Mouse (Mus musculus) liver, embryonic 12.5 days (tissue): ENCODE data around the gene Fam155a. TPM values are rescaled to one million over a fixed set of nuclear protein-coding genes. Genes with fewer than 3 reads are reported as not detected.
"Not testable (repeated sequence)": the region's sequence is repeated elsewhere in the genome, so short reads cannot be mapped to it uniquely, and the experiment has no call there.

Experiments
- ATAC-seq: fragments of 200-750 bp; cut with Nextera tagmentation; 2 replicates; pipeline ENCODE4 v1.8.0; 2017; ENCODE audit warnings: moderate number of reproducible peaks, mild to moderate bottlenecking, moderate library complexity
- H3K27ac ChIP-seq: fragments of 300-500 bp; sonication (generic); 2 replicates; pipeline ENCODE4 v1.5.1; 2016; ENCODE audit warnings: mild to moderate bottlenecking
- H3K27me3 ChIP-seq: fragments of 300-500 bp; sonication (generic); replicated peaks from 2 replicates; pipeline ENCODE4 v1.6.1; 2016; ENCODE audit warnings: mild to moderate bottlenecking, moderate library complexity
- H3K36me3 ChIP-seq: fragments of 300-500 bp; sonication (generic); 2 replicates; pipeline ENCODE4 v1.6.1; 2016; ENCODE audit warnings: mild to moderate bottlenecking, moderate library complexity
- H3K4me1 ChIP-seq: fragments of 300-500 bp; sonication (generic); 2 replicates; pipeline ENCODE4 v1.6.1; 2016
- H3K4me2 ChIP-seq: fragments of 300-500 bp; sonication (generic); 2 replicates; pipeline ENCODE4 v1.6.1; 2016; ENCODE audit warnings: mild to moderate bottlenecking, moderate library complexity
- H3K4me3 ChIP-seq: fragments of 300-500 bp; sonication (generic); 2 replicates; pipeline ENCODE4 v1.5.1; 2016; ENCODE audit warnings: mild to moderate bottlenecking, moderate library complexity
- H3K9ac ChIP-seq: fragments of 300-500 bp; sonication (generic); 2 replicates; pipeline ENCODE4 v1.6.1; 2016; ENCODE audit warnings: mild to moderate bottlenecking, moderate library complexity
- H3K9me3 ChIP-seq: fragments of 300-500 bp; sonication (generic); replicated peaks from 2 replicates; pipeline ENCODE4 v1.6.1; 2016; ENCODE audit warnings: mild to moderate bottlenecking, moderate library complexity
- WGBS: fragments of 180-500 bp; shearing (Covaris S2); methylation state at CpG from one replicate; pipeline ENCODE4 v1.1.7; 2016; ENCODE audit not compliant: insufficient replicate concordance; 5-methylcytosine and 5-hydroxymethylcytosine counted together
- polyA plus RNA-seq: library from polyadenylated mRNA; unstranded; fragments of >200 nt; fragmentation: Nextera tagmentation; extraction: Ambion mirVana; gene quantifications from 2 replicates; pipeline ENCODE4 v1.2.1, GENCODE M21; 2016

The Fam155a gene
- polyA plus RNA-seq, 1 experiment from 2014 or later, result 0.12 TPM

DNA sequence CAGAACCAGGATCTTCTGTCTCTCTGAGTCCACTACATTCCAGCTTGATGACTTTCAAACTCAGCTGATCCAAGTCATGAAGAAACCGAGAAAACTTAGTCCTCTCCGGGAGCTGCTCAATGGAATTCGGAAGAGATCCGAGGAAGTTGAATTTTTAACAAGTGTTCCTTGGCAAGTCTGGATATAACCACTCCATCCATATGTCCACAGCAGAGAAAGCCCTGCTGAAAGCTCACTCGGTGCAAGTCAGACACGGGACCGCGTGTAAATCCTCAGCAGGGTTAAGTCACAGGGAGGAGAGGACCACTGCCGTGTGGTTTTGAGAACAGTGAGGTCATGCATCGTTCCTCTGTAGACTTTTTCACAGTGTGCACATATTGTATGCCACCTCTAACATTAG is 5.9 kb upstream of the Fam155a start:
- no peaks in the 10 kb centered on the region for H3K36me3 ChIP-seq
- ATAC-seq, result no peak
- WGBS, result 74% methylated on average over 10 of the region's 10 CpGs

DNA sequence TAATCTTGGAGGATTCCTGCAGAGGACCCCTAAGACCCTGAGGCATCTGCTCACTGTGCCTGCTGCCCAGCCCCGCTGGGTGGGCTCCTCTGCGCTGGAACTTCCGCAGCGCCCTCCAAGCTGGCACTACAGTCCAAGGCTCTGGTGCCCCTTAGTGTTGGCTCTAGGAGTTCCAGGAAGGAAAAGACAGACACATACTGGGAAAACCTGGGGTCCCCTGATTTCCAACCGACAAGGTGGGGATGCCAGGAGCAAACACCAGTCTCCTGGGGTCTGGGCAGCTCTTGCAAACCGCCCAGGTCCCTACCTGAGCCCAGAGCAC is 1.5 kb upstream of the Fam155a start:
- Histone ChIP-seq H3K9ac (no peak overlapping the region), H3K36me3 (no peaks in the 10 kb centered on the region), H3K4me2 (0 out of 2 replicates have a peak overlapping the region, but pooled peaks have one; percentile 62), H3K9me3 (no peaks in the 10 kb centered on the region), H3K27ac (no peak overlapping the region), H3K4me1 (no peaks in the 10 kb centered on the region), H3K4me3 (no peak overlapping the region), H3K27me3 (peaks cover 50% of the 10 kb centered on the region)
- ATAC-seq, result no peak
- 11% methylated on average over 6 of the region's 6 CpGs for WGBS

More for the DNA sequence above, 5.9 kb upstream of the Fam155a start:
- H3K9ac ChIP-seq, result no peak overlapping the region
- peaks cover 24% of the 10 kb centered on the region for H3K27me3 ChIP-seq
- no peaks in the 10 kb centered on the region for H3K9me3 ChIP-seq
- no peaks in the 10 kb centered on the region for H3K4me1 ChIP-seq
- H3K27ac ChIP-seq, result no peak overlapping the region
- no peak overlapping the region for H3K4me2 ChIP-seq
- H3K4me3 ChIP-seq, result no peak overlapping the region

DNA sequence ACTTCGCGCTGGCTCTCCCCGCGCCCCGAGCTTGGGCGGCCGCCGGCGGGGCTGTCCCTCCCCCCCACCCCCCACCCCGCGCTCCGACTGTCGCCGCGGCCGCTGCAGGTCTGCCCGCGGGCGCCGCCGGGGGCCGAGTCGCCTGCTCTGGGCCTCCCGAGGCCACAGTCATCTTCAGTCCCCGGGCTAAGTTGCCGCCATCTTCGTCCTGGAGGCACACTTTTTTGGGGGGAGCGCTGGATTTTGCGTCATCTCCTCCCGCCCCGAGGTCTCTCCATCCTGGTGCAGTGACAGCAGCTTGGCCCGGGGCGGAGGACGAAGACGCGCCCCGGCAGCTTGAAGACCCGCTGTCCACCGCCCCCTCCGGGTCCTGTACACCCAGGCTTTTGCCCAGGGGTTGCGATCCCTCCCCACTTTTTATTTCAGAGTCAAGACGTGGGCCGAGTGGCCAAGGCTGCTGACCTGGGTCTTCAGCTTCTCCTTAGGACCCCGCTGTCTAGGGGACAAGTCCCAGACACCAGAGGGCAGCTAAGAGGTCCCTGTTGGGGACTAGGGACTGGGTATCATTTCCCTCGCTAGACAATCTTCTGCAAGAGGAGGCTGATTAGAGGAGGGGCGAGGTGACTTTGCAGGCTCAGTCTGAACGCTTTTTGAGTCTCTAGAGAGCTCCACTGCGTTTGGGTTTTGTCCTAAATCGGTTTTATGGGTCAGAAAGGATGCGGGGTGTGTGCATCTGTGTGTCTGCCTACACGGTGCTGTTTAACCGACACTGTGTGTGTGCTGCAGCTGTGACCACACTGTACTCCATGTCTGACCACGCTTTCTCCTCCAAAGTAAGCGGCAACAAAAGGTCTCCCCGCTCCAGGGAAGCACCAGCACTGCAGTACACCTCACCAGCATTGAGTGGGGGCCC is 901 bp upstream of the Fam155a start:
- H3K9me3 ChIP-seq, result no peaks in the 10 kb centered on the region
- H3K27ac ChIP-seq, result no peak overlapping the region
- 4% methylated on average over 49 of the region's 55 CpGs for WGBS
- no peak for ATAC-seq
- H3K36me3 ChIP-seq, result no peaks in the 10 kb centered on the region
- no peaks in the 10 kb centered on the region for H3K4me1 ChIP-seq
- H3K9ac ChIP-seq, result no peak overlapping the region
- H3K27me3 ChIP-seq, result peaks cover 50% of the 10 kb centered on the region
- H3K4me2 ChIP-seq, result peak overlapping the region; percentile 62
- H3K4me3 ChIP-seq, result peak overlapping the region; percentile 43

DNA sequence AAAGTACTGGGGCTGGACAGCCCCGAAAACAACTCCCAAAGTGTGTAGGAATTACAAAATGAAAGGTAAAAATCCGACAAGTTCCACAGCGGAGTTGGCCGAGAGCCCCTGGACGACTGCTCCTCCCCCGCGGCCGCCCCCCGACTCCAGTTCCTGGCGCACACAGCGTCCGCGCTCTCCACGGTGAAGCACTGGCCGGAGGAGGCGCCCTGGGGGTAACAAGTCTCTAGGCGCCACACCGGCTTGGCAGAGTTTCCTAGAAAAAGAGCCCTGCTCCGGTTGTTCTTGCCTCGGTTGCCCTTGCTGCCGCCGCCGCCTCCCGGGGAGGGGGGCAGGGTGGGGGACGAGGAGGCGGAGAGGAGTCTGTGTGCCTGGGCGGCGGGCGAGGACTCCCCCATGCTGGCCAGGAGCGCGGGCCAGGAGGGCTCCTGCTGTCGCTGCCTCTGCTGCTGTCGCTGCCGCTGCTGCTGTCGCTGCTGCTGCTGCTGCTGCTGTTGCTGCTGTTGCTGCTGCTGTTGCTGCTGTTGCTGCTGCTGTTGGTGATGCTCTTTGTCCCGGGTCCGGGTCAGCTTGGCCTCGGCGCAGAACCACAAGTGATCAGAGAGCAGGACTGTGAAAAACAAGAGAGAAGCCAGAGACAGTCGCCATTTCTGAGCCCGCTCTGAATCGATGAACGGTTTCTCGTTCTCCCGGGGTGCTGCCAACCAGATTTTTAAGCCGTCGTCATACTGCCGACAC is 531 bp downstream of the Fam155a start:
- peak overlapping the region; percentile 62 for H3K4me2 ChIP-seq
- peak overlapping the region; percentile 43 for H3K4me3 ChIP-seq
- H3K27me3 ChIP-seq, result peaks cover 50% of the 10 kb centered on the region
- H3K9ac ChIP-seq, result no peak overlapping the region
- H3K4me1 ChIP-seq, result no peaks in the 10 kb centered on the region
- WGBS, result 5% methylated on average over 48 of the region's 48 CpGs
- no peaks in the 10 kb centered on the region for H3K9me3 ChIP-seq
- H3K36me3 ChIP-seq, result no peaks in the 10 kb centered on the region
- no peak overlapping the region for H3K27ac ChIP-seq
- ATAC-seq, result no peak

DNA sequence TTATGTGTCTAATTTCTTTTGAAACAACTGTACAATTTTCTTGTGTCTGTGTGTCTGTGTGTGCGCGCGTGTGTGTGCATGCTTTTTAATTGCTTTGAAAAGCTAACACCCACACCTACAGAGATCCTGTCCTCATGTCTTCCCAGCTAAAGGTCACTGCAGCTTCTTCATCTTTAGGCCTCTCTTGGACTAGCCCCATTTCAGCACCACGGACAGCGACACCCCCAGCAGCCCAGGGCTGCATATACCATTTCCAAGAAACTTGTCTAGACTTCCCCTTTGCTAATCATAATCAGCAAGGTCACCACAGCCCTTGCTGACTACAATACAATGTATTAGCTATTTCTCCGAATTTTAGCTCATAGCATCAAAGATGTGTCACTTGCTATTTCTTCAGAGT is 1.9 kb downstream of the Fam155a start:
- Histone ChIP-seq H3K9ac (no peak overlapping the region), H3K4me3 (no peak overlapping the region), H3K36me3 (no peaks in the 10 kb centered on the region), H3K9me3 (no peaks in the 10 kb centered on the region), H3K27me3 (peaks cover 45% of the 10 kb centered on the region), H3K27ac (no peak overlapping the region), H3K4me2 (no peak overlapping the region), H3K4me1 (no peaks in the 10 kb centered on the region)
- WGBS, result 22% methylated on average over 6 of the region's 6 CpGs
- ATAC-seq, result no peak

DNA sequence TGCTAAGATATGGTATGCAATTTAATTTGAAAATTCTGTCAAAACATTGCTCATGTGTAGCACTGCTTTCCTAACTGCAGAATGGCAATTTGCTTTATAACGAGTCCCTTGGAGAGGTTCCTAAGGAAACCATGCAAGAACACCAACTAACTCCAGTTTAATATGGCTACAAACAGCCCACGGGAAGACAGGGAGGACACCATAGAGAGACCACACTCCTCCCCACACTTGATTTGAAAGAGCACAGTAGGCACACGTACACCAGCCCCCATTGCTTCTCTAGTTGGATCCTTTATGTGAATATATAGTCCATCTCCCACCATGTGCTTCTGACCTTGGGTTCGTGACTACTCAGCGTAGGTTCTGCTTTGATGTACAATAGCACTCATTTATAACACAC is 35.8 kb downstream of the Fam155a start:
- no peak for ATAC-seq
- 58% methylated on average over 5 of the region's 5 CpGs for WGBS
- Histone ChIP-seq H3K27me3 (no peaks in the 10 kb centered on the region), H3K4me1 (no peaks in the 10 kb centered on the region), H3K4me2 (no peak overlapping the region), H3K36me3 (no peaks in the 10 kb centered on the region), H3K9me3 (no peaks in the 10 kb centered on the region), H3K4me3 (no peak overlapping the region), H3K9ac (no peak overlapping the region), H3K27ac (no peak overlapping the region)

DNA sequence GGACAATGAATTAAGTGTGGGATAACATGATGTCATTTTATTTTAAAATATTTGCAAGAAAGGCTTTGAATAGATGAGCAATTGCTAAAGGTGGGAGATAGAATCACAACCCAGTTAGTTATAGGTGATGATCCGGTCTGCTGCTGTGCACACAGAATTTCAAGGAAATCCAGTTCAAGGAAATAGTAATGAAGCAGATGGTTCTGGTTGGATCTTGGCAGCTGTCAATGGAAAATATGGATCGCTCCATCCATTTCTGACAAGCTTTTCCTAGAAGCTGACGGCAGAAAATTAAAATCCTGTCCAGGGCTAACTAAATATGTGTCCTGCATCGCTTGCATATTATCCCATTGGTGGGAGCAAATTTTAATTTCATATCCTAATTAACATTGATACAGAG is 61.2 kb downstream of the Fam155a start:
- Histone ChIP-seq H3K27me3 (no peaks in the 10 kb centered on the region), H3K27ac (no peak overlapping the region), H3K9ac (no peak overlapping the region), H3K4me3 (no peak overlapping the region), H3K9me3 (no peaks in the 10 kb centered on the region), H3K4me1 (no peaks in the 10 kb centered on the region), H3K4me2 (no peak overlapping the region), H3K36me3 (no peaks in the 10 kb centered on the region)
- WGBS, result 72% methylated on average over 4 of the region's 4 CpGs
- no peak for ATAC-seq

DNA sequence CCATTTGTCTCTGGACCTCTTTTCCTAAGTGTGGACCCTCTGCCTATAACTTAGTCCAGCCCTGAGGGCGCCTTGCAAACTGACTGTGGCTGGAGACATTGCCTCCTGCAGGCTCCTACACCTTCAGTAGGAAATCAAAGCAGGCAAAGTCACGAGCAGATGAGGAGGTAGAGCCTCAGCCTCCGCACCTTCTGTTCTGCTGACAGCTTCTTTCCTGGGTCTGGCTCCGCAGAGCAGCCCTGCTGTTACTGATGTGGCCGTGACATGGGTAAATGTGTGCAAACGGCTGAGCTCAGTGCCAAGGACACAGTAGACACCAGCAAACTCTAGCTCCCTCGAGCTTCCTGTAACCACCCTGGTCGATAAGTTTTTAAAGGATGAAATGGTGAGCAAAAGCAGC is 63.5 kb downstream of the Fam155a start:
- Histone ChIP-seq H3K27ac (no peak overlapping the region), H3K9me3 (no peaks in the 10 kb centered on the region), H3K9ac (no peak overlapping the region), H3K27me3 (no peaks in the 10 kb centered on the region), H3K4me2 (no peak overlapping the region), H3K4me3 (no peak overlapping the region), H3K36me3 (no peaks in the 10 kb centered on the region), H3K4me1 (no peaks in the 10 kb centered on the region)
- ATAC-seq, result no peak
- WGBS, result 61% methylated on average over 8 of the region's 8 CpGs

DNA sequence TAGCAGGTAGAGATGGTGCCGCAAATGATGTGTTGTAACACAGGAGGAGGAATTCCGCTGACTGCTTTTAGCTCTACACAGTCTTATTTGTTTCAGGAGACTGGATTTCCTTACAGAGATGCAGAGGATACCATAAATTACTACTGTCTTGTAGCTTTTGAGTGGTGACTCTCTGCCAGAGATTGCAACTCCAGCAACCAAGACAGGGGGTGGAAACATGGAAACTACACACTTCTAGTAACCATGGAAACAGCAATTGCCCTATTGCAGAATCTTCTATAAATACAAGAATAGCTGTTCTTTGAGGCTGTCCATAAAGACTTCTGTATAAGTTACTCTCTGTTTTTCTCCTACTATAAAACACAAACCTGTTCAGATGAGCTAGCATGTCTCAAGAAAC is 76.2 kb downstream of the Fam155a start:
- 73% methylated on average over 2 of the region's 2 CpGs for WGBS
- ATAC-seq, result no peak

DNA sequence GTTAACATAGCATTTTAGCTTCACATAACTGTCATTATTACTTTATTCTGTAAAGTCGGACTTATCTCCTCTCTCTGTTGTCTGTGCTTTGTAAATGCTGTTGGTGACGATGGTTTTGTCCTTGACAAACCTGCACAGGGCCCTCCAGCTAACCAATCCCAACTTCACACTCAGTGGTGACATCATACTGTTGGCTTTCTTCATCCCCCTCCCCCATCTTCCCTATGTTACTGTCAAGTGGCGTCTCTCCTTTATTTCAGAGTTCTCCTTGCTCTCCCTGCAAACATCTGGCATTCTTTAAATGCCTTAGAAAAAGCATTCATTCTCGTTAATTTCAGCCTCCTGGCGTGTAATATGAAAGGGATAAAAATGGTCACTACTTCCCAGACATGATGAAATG is 78.6 kb downstream of the Fam155a start:
- H3K4me3 ChIP-seq, result no peak overlapping the region
- H3K4me2 ChIP-seq, result no peak overlapping the region
- ATAC-seq, result no peak
- H3K4me1 ChIP-seq, result no peaks in the 10 kb centered on the region
- WGBS, result 44% methylated on average over 5 of the region's 5 CpGs
- H3K9me3 ChIP-seq, result no peaks in the 10 kb centered on the region
- no peak overlapping the region for H3K27ac ChIP-seq
- no peak overlapping the region for H3K9ac ChIP-seq
- H3K27me3 ChIP-seq, result no peaks in the 10 kb centered on the region
- no peaks in the 10 kb centered on the region for H3K36me3 ChIP-seq

More for the DNA sequence above, 76.2 kb downstream of the Fam155a start:
- Histone ChIP-seq H3K9me3 (no peaks in the 10 kb centered on the region), H3K4me1 (no peaks in the 10 kb centered on the region), H3K27me3 (no peaks in the 10 kb centered on the region), H3K36me3 (no peaks in the 10 kb centered on the region), H3K4me3 (no peak overlapping the region), H3K4me2 (no peak overlapping the region), H3K9ac (no peak overlapping the region), H3K27ac (no peak overlapping the region)

DNA sequence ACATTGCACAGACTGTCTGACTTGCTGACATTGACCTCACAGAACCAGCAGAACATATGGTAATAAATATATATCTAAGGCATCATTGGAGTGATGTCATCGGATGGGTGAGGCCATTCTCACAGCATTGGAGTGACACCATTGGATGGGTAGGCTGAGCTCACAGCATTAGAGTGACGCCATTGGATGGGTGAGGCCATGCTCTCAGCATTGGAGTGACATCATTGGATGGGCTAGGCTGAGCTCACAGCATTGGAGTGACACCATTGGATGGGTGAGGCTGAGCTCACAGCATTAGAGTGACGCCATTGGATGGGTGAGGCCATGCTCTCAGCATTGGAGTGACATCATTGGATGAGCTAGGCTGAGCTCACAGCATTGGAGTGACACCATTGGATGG is 110.9 kb downstream of the Fam155a start:
- not testable (repeated sequence) for H3K9ac ChIP-seq, H3K36me3 ChIP-seq, H3K4me1 ChIP-seq, H3K27ac ChIP-seq, H3K9me3 ChIP-seq, H3K27me3 ChIP-seq, H3K4me2 ChIP-seq, ATAC-seq, H3K4me3 ChIP-seq
- 51% methylated on average over 3 of the region's 3 CpGs for WGBS

DNA sequence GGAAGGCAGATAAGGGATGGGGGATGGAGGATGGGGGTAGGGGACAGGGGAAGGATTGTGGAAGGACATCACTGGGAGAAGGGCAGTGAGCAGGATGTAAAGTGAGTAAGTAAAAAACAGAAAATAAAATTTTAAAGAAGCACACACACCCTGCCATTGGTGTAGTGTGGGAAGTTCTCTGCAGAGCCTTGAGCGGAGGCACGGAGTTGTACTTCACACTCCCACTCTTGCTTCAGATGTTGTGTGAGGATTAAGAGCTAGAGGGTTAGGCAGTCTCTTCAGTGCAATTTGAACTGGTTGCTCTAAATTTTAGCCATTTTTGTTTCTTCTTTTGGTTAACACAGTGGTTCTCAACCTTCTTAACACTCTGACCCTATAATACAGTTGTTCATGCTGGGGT is 114.1 kb downstream of the Fam155a start:
- no peak overlapping the region for H3K4me3 ChIP-seq
- no peaks in the 10 kb centered on the region for H3K4me1 ChIP-seq
- no peaks in the 10 kb centered on the region for H3K36me3 ChIP-seq
- H3K4me2 ChIP-seq, result no peak overlapping the region
- no peak overlapping the region for H3K27ac ChIP-seq
- no peaks in the 10 kb centered on the region for H3K27me3 ChIP-seq
- no peak for ATAC-seq
- 85% methylated on average over 2 of the region's 2 CpGs for WGBS
- no peaks in the 10 kb centered on the region for H3K9me3 ChIP-seq
- no peak overlapping the region for H3K9ac ChIP-seq
